24 mouse cellular contexts compared by ENCODE assay signal in genomic region chr10:88606686-88607085, GRCm38 (mm10). TPM values are rescaled to one million over a fixed set of nuclear protein-coding genes. Genes with fewer than 3 reads are reported as not detected.
A peak's percentile ranks its signal among the peaks of the same experiment; 100 is the strongest.
DNase-seq lines count a peak whose midpoint lies in the region; ATAC-seq and TF ChIP-seq lines count a peak whose summit lies in the region.
"Had no signal": no experiment of that assay in that cellular context is flagged by ENCODE, and none has a peak within 500 bp of the region (broad histone marks: within the 10 kb centered on the region; RNA-seq: fewer than 3 reads in every experiment).

No protein-coding gene starts in this region.

- no peak overlapping the region for H3K9ac ChIP-seq in kidney, postnatal 0 days (ENCODE audit: low read depth, low read length)
- H3K9ac ChIP-seq in midbrain, embryonic 11.5 days (ENCODE audit: low read length) = no peak overlapping the region
- H3K9ac ChIP-seq: embryonic facial prominence, embryonic 12.5 days; forebrain, embryonic 13.5 days; forebrain, embryonic 15.5 days had no signal

- H3K27ac ChIP-seq in gastrocnemius, adult 2 months = peak overlapping the region; percentile 4; the same call in 1 of the 2 replicates
- no peak overlapping the region for H3K27ac ChIP-seq in kidney, postnatal 0 days
- H3K27ac ChIP-seq in kidney, adult 2 months (ENCODE audit: insufficient read depth, low read depth, low read length) = no peak overlapping the region
- no peak overlapping the region for H3K27ac ChIP-seq in midbrain, embryonic 11.5 days (ENCODE audit: low read depth, low read length)
- no peak overlapping the region for H3K27ac ChIP-seq in midbrain, embryonic 10.5 days (replicated peaks)
- H3K27ac ChIP-seq: embryonic facial prominence, embryonic 10.5 days; embryonic facial prominence, embryonic 12.5 days; forebrain, embryonic 13.5 days; forebrain, embryonic 15.5 days had no signal

- H3K4me1 ChIP-seq in kidney, postnatal 0 days (replicated peaks; ENCODE audit: insufficient read depth, low read length) = no peaks in the 10 kb centered on the region
- no peaks in the 10 kb centered on the region for H3K4me1 ChIP-seq in kidney, adult 2 months (ENCODE audit: control insufficient read depth, insufficient read depth, low read length)
- peaks cover 4% of the 10 kb centered on the region; the same call in 1 of the 2 replicates for H3K4me1 ChIP-seq in midbrain, embryonic 11.5 days (ENCODE audit: control insufficient read depth, insufficient read depth, low read length)
- peaks cover 13% of the 10 kb centered on the region for H3K4me1 ChIP-seq in midbrain, embryonic 10.5 days
- H3K4me1 ChIP-seq: embryonic facial prominence, embryonic 10.5 days; embryonic facial prominence, embryonic 12.5 days had no signal

- no peak overlapping the region for H3K4me2 ChIP-seq in kidney, postnatal 0 days (ENCODE audit: low read length)
- H3K4me2 ChIP-seq in midbrain, embryonic 11.5 days = no peak overlapping the region
- H3K4me2 ChIP-seq: embryonic facial prominence, embryonic 12.5 days; forebrain, embryonic 13.5 days; forebrain, embryonic 15.5 days had no signal

- 46% methylated on average over 7 of the region's 7 CpGs for WGBS in kidney, postnatal 0 days
- WGBS in kidney, adult 2 months = 54% methylated on average over 7 of the region's 7 CpGs
- 76% methylated on average over 7 of the region's 7 CpGs for WGBS in midbrain, embryonic 11.5 days
- WGBS in midbrain, embryonic 10.5 days = 80% methylated on average over 7 of the region's 7 CpGs

- H3K36me3 ChIP-seq in kidney, postnatal 0 days (ENCODE audit: insufficient read depth, low read length) = no peaks in the 10 kb centered on the region
- H3K36me3 ChIP-seq in kidney, adult 2 months (ENCODE audit: control insufficient read depth, insufficient read depth, low read length) = no peaks in the 10 kb centered on the region
- H3K36me3 ChIP-seq in midbrain, embryonic 11.5 days (ENCODE audit: control insufficient read depth, insufficient read depth, low read length) = no peaks in the 10 kb centered on the region
- no peaks in the 10 kb centered on the region for H3K36me3 ChIP-seq in midbrain, embryonic 10.5 days
- H3K36me3 ChIP-seq: embryonic facial prominence, embryonic 10.5 days; embryonic facial prominence, embryonic 12.5 days; forebrain, embryonic 15.5 days; G1E had no signal

- H3K27me3 ChIP-seq in kidney, postnatal 0 days (ENCODE audit: insufficient read depth, low read length) = no peaks in the 10 kb centered on the region
- H3K27me3 ChIP-seq in kidney, adult 2 months (replicated peaks; ENCODE audit: control insufficient read depth, insufficient read depth, low read length) = peaks cover 1% of the 10 kb centered on the region; the same call in 1 of the 2 replicates
- no peaks in the 10 kb centered on the region for H3K27me3 ChIP-seq in midbrain, embryonic 11.5 days (ENCODE audit: control insufficient read depth, insufficient read depth, low read length)
- no peaks in the 10 kb centered on the region; the same call in 1 of the 2 replicates for H3K27me3 ChIP-seq in midbrain, embryonic 10.5 days (ENCODE audit: low read depth, poor library complexity, severe bottlenecking)
- H3K27me3 ChIP-seq: CH12.LX; embryonic facial prominence, embryonic 12.5 days; forebrain, embryonic 13.5 days; forebrain, embryonic 15.5 days had no signal

- no peak for ATAC-seq in kidney, postnatal 0 days (replicated peaks; ENCODE audit: low FRiP score, low read depth)
- ATAC-seq in midbrain, embryonic 11.5 days (ENCODE audit: low FRiP score) = no peak
- ATAC-seq: activated CD4-positive, CD25-positive, alpha-beta regulatory T cell, adult 4 months; CD4-positive, CD25-positive, alpha-beta regulatory T cell, adult 4 months; forebrain, embryonic 13.5 days; forebrain, embryonic 15.5 days; Patski had no signal

- H3K9me3 ChIP-seq in kidney, postnatal 0 days (replicated peaks; ENCODE audit: low read length) = no peaks in the 10 kb centered on the region
- H3K9me3 ChIP-seq in midbrain, embryonic 11.5 days (ENCODE audit: control insufficient read depth, low read length) = no peaks in the 10 kb centered on the region
- H3K9me3 ChIP-seq in midbrain, embryonic 10.5 days (replicated peaks) = no peaks in the 10 kb centered on the region
- H3K9me3 ChIP-seq: embryonic facial prominence, embryonic 10.5 days; embryonic facial prominence, embryonic 12.5 days; forebrain, embryonic 13.5 days; forebrain, embryonic 15.5 days; G1E had no signal

- no peak for TF ChIP-seq CTCF in gastrocnemius, adult 2 months (IDR thresholded peaks at IDR 0.05)
- TF ChIP-seq CTCF in kidney, postnatal 0 days (IDR thresholded peaks at IDR 0.05; ENCODE audit: low read depth) = no peak
- TF ChIP-seq CTCF in kidney, adult 2 months (conservative IDR thresholded peaks at IDR 0.05; ENCODE audit: insufficient read depth, insufficient read length, low read depth, low read length) = no peak

- intact Hi-C loops in gastrocnemius, adult 2 months (cut with DNase I) = loop anchor here (5.0 kb wide), 1 partner anchor 61 kb away; no protein-coding TSS in a partner anchor

- no peak for DNase-seq in gastrocnemius, adult 2 months
- no peak for DNase-seq in gastrocnemius, postnatal 10 days
- DNase-seq in kidney, postnatal 0 days (ENCODE audit: low spot score) = peak; percentile 21
- DNase-seq in kidney, adult 2 months = no peak
- peak; percentile 80 for DNase-seq in midbrain, embryonic 11.5 days (ENCODE audit: low spot score, missing footprints)
- DNase-seq in midbrain, embryonic 10.5 days (ENCODE audit: low spot score) = no peak
- DNase-seq: adrenal gland, adult 8-10 months; adrenal gland, postnatal 14 days; adrenal gland, postnatal 36 days; B cell, adult 2 months; cerebellum, adult 11-12 months; cerebellum, adult 2 months; cerebellum, adult 9-10 months; cerebellum, postnatal 10 days; cerebellum, postnatal 25 days had no signal

- no peak for TF ChIP-seq POLR2A in kidney, adult 2 months (IDR thresholded peaks at IDR 0.05; ENCODE audit: low read depth, low read length)

- H3K4me3 ChIP-seq in gastrocnemius, adult 2 months = no peak overlapping the region
- no peak overlapping the region for H3K4me3 ChIP-seq in kidney, postnatal 0 days (replicated peaks; ENCODE audit: low read depth, low read length)
- no peak overlapping the region for H3K4me3 ChIP-seq in kidney, adult 2 months (ENCODE audit: insufficient read depth, low read depth, low read length)
- no peak overlapping the region for H3K4me3 ChIP-seq in midbrain, embryonic 11.5 days (ENCODE audit: low read depth, low read length)
- no peak overlapping the region for H3K4me3 ChIP-seq in midbrain, embryonic 10.5 days
- H3K4me3 ChIP-seq: embryonic facial prominence, embryonic 10.5 days; embryonic facial prominence, embryonic 12.5 days; forebrain, embryonic 13.5 days; forebrain, embryonic 15.5 days had no signal

RNA-seq across cellular contexts. Expression of gene Mybpc1, which starts 1.7 kb away (rescaled TPM):
- 1,000 to 10,000 TPM in 1 of 2 experiments, 100 to 1,000 TPM in 1; 749 to 2,272 TPM for total RNA-seq in gastrocnemius, adult 2 months (2021)
- total RNA-seq in gastrocnemius, postnatal 10 days (2021) = 1,000 to 10,000 TPM; 1,127 to 1,330 TPM
- 1.2 and 1.5 TPM in 2 replicates for polyA plus RNA-seq in kidney, postnatal 0 days (2015; fragmentation: Nextera tagmentation; extraction: Ambion mirVana)
- polyA plus RNA-seq in kidney, adult 2 months (2012; rRNA removed) = 7.8 TPM in 1 of 2 replicates, not detected in the other
- polyA plus RNA-seq in midbrain, embryonic 11.5 days (2014; fragmentation: Nextera tagmentation; extraction: Ambion mirVana) = 2.1 and 2.9 TPM in 2 replicates
- 1.0 and 1.6 TPM in 2 replicates for polyA plus RNA-seq in midbrain, embryonic 10.5 days (2016; fragmentation: Nextera tagmentation; extraction: Ambion mirVana)
- total RNA-seq: CH12.LX, G1E had no signal
- polyA plus RNA-seq: activated CD4-positive, CD25-positive, alpha-beta regulatory T cell, adult 4 months; CD4-positive, CD25-positive, alpha-beta regulatory T cell, adult 4 months; G1E; Patski had no signal

Comparison
In these comparisons a context has a peak if more than half of its experiments do, and no peak if none do; other contexts are left out.
1. DNase-seq: peak in kidney, postnatal 0 days (single experiment) and midbrain, embryonic 11.5 days (single experiment); none in gastrocnemius, adult 2 months (single experiment), gastrocnemius, postnatal 10 days (single experiment), kidney, adult 2 months (single experiment) and midbrain, embryonic 10.5 days (single experiment).